Mouse (Mus musculus) stomach, embryonic 14.5 days (tissue): ENCODE results near the gene Wnt2b. TPM values are rescaled to one million over a fixed set of nuclear protein-coding genes. Genes with fewer than 3 reads are reported as not detected.

Experiments
- ATAC-seq: fragments of 200-750 bp; cut with Nextera tagmentation; 2 replicates; pipeline ENCODE4 v1.8.0; 2017; ENCODE audit warnings: low read depth, moderate TSS enrichment; ENCODE audit not compliant: insufficient number of reproducible peaks, insufficient read depth, low FRiP score
- H3K27ac ChIP-seq: fragments of 300-500 bp; sonication (generic); 2 replicates; pipeline ENCODE4 v1.5.1; 2014; ENCODE audit warnings: mild to moderate bottlenecking, low read length, moderate library complexity, mixed read lengths
- H3K27me3 ChIP-seq: fragments of 300-500 bp; sonication (generic); 2 replicates; pipeline ENCODE4 v1.6.1; 2014; ENCODE audit warnings: low read length, control low read depth, mixed read lengths; ENCODE audit not compliant: control insufficient read depth, insufficient read depth
- H3K36me3 ChIP-seq: fragments of 300-500 bp; sonication (generic); 2 replicates; pipeline ENCODE4 v1.6.1; 2014; ENCODE audit warnings: mild to moderate bottlenecking, control low read depth, low read length, moderate library complexity, mixed read lengths; ENCODE audit not compliant: control insufficient read depth, insufficient read depth
- H3K4me1 ChIP-seq: fragments of 300-500 bp; sonication (generic); 2 replicates; pipeline ENCODE4 v1.6.1; 2014; ENCODE audit warnings: low read length, control low read depth, mixed read lengths; ENCODE audit not compliant: control insufficient read depth, insufficient read depth
- H3K4me2 ChIP-seq: fragments of 300-500 bp; sonication (generic); replicated peaks from 2 replicates; pipeline ENCODE4 v1.6.1; 2014; ENCODE audit warnings: low read depth, low read length, control low read depth
- H3K4me3 ChIP-seq: fragments of 300-500 bp; sonication (generic); 2 replicates; pipeline ENCODE4 v1.5.1; 2014; ENCODE audit warnings: low read depth, low read length, control low read depth
- H3K9ac ChIP-seq: fragments of 300-500 bp; sonication (generic); replicated peaks from 2 replicates; pipeline ENCODE4 v1.6.1; 2014; ENCODE audit warnings: low read depth, mild to moderate bottlenecking, control low read depth, low read length, moderate library complexity, mixed read lengths
- H3K9me3 ChIP-seq: fragments of 300-500 bp; sonication (generic); 2 replicates; pipeline ENCODE4 v1.6.1; 2016; ENCODE audit warnings: low read depth, low read length, control low read depth; ENCODE audit not compliant: control insufficient read depth
- WGBS: fragments of 180-500 bp; shearing (Covaris S2); extraction: QIAGEN DNeasy Blood & Tissue Kit; methylation state at CpG from one replicate; pipeline ENCODE4 v1.1.7; 2014; 5-methylcytosine and 5-hydroxymethylcytosine counted together
- polyA plus RNA-seq: library from polyadenylated mRNA; unstranded; fragments of >200 nt; fragmentation: Nextera tagmentation; extraction: Ambion mirVana; gene quantifications from 2 replicates; pipeline ENCODE4 v1.2.1, GENCODE M21; 2014

Wnt2b gene
- polyA plus RNA-seq, 1 experiment from 2014 or later: 4.1 TPM

GRCm38 (mm10) chr3:104960026-104961000 lies 1.4 kb downstream of the Wnt2b start:
- peaks cover 13% of the 10 kb centered on the region; the same call in 1 of the 2 replicates for H3K4me1 ChIP-seq
- peak overlapping the region; percentile 67; the same call in 1 of the 2 replicates for H3K4me2 ChIP-seq
- H3K9ac ChIP-seq: 0 out of 2 replicates have a peak overlapping the region, but pooled peaks have one; percentile 19

GRCm38 (mm10) chr3:104956131-104956581 lies 5.6 kb downstream of the Wnt2b start:
- Histone ChIP-seq H3K27ac (no peak overlapping the region), H3K4me2 (no peak overlapping the region), H3K36me3 (peaks cover 20% of the 10 kb centered on the region; the same call in 1 of the 2 replicates), H3K27me3 (no peaks in the 10 kb centered on the region), H3K9ac (no peak overlapping the region), H3K4me1 (0 out of 2 replicates have a peak, but pooled peaks cover 6% of the 10 kb centered on the region), H3K9me3 (no peaks in the 10 kb centered on the region), H3K4me3 (no peak overlapping the region)
- 55% methylated on average over 6 of the region's 6 CpGs for WGBS
- ATAC-seq: no peak

More at GRCm38 (mm10) chr3:104960026-104961000, 1.4 kb downstream of the Wnt2b start:
- Histone ChIP-seq H3K36me3 (no peaks in the 10 kb centered on the region), H3K27me3 (no peaks in the 10 kb centered on the region), H3K9me3 (no peaks in the 10 kb centered on the region), H3K27ac (no peak overlapping the region), H3K4me3 (peak overlapping the region; percentile 42; the same call in 1 of the 2 replicates)
- ATAC-seq: no peak
- WGBS: 18% methylated on average over 19 of the region's 19 CpGs

GRCm38 (mm10) chr3:104954551-104954950 lies 7.2 kb downstream of the Wnt2b start:
- 97% methylated on average over 15 of the region's 15 CpGs for WGBS
- H3K27ac ChIP-seq: no peak overlapping the region
- no peak overlapping the region for H3K4me3 ChIP-seq
- H3K9me3 ChIP-seq: no peaks in the 10 kb centered on the region
- H3K27me3 ChIP-seq: no peaks in the 10 kb centered on the region
- no peak overlapping the region for H3K4me2 ChIP-seq
- peaks cover 24% of the 10 kb centered on the region; the same call in 1 of the 2 replicates for H3K36me3 ChIP-seq
- ATAC-seq: no peak
- H3K9ac ChIP-seq: no peak overlapping the region
- 0 out of 2 replicates have a peak, but pooled peaks cover 6% of the 10 kb centered on the region for H3K4me1 ChIP-seq

- WGBS: 93% methylated on average over 3 of the region's 3 CpGs
- ATAC-seq: no peak
Observed at GRCm38 (mm10) chr3:104954137-104954536, 7.6 kb downstream of the Wnt2b start.

GRCm38 (mm10) chr3:104952891-104953670 lies 8.6 kb downstream of the Wnt2b start:
- H3K4me3 ChIP-seq: no peak overlapping the region
- H3K4me2 ChIP-seq: no peak overlapping the region
- H3K9me3 ChIP-seq: no peaks in the 10 kb centered on the region
- H3K4me1 ChIP-seq: 0 out of 2 replicates have a peak, but pooled peaks cover 6% of the 10 kb centered on the region
- H3K9ac ChIP-seq: no peak overlapping the region
- no peaks in the 10 kb centered on the region for H3K27me3 ChIP-seq
- no peak for ATAC-seq
- no peak overlapping the region for H3K27ac ChIP-seq
- peaks cover 24% of the 10 kb centered on the region; the same call in 1 of the 2 replicates for H3K36me3 ChIP-seq
- WGBS: 83% methylated on average over 23 of the region's 23 CpGs

More at GRCm38 (mm10) chr3:104954137-104954536, 7.6 kb downstream of the Wnt2b start:
- H3K9ac ChIP-seq: no peak overlapping the region
- no peak overlapping the region for H3K4me2 ChIP-seq
- peaks cover 24% of the 10 kb centered on the region; the same call in 1 of the 2 replicates for H3K36me3 ChIP-seq
- no peak overlapping the region for H3K4me3 ChIP-seq
- H3K4me1 ChIP-seq: 0 out of 2 replicates have a peak, but pooled peaks cover 6% of the 10 kb centered on the region
- H3K27ac ChIP-seq: no peak overlapping the region
- H3K27me3 ChIP-seq: no peaks in the 10 kb centered on the region
- H3K9me3 ChIP-seq: no peaks in the 10 kb centered on the region

GRCm38 (mm10) chr3:104950926-104951325 lies 10.8 kb downstream of the Wnt2b start:
- Histone ChIP-seq H3K9me3 (no peaks in the 10 kb centered on the region), H3K36me3 (peaks cover 34% of the 10 kb centered on the region), H3K27me3 (no peaks in the 10 kb centered on the region), H3K4me2 (no peak overlapping the region), H3K27ac (no peak overlapping the region), H3K4me3 (no peak overlapping the region), H3K4me1 (0 out of 2 replicates have a peak, but pooled peaks cover 6% of the 10 kb centered on the region), H3K9ac (no peak overlapping the region)
- 93% methylated on average over 12 of the region's 12 CpGs for WGBS
- no peak for ATAC-seq

- Histone ChIP-seq H3K4me3 (no peak overlapping the region), H3K27ac (peak overlapping the region; percentile 58; the same call in 1 of the 2 replicates), H3K9me3 (no peaks in the 10 kb centered on the region), H3K4me2 (no peak overlapping the region), H3K4me1 (peaks cover 25% of the 10 kb centered on the region), H3K27me3 (no peaks in the 10 kb centered on the region), H3K36me3 (peaks cover 12% of the 10 kb centered on the region), H3K9ac (no peak overlapping the region)
- 38% methylated on average over 9 of the region's 9 CpGs for WGBS
- no peak for ATAC-seq
Observed at GRCm38 (mm10) chr3:104944894-104945293, 16.8 kb downstream of the Wnt2b start.

GRCm38 (mm10) chr3:104943333-104943732 lies 18.4 kb downstream of the Wnt2b start:
- 36% methylated on average over 8 of the region's 8 CpGs for WGBS
- H3K27ac ChIP-seq: no peak overlapping the region; the same call in 1 of the 2 replicates

More at GRCm38 (mm10) chr3:104943333-104943732, 18.4 kb downstream of the Wnt2b start:
- Histone ChIP-seq H3K27me3 (no peaks in the 10 kb centered on the region), H3K4me2 (no peak overlapping the region), H3K4me1 (peaks cover 26% of the 10 kb centered on the region), H3K4me3 (no peak overlapping the region), H3K9me3 (no peaks in the 10 kb centered on the region), H3K9ac (no peak overlapping the region), H3K36me3 (peaks cover 12% of the 10 kb centered on the region)
- ATAC-seq: peak; percentile 65; the same call in 1 of the 2 replicates
